ENCODE assay signal across 9 mouse cellular contexts in genomic region chr3:130923615-130923958, GRCm38 (mm10).
DNase-seq lines count a peak whose midpoint lies in the region; ATAC-seq and TF ChIP-seq lines count a peak whose summit lies in the region.
"Had no signal": no experiment of that assay in that cellular context is flagged by ENCODE, and none has a peak within 500 bp of the region (broad histone marks: within the 10 kb centered on the region; RNA-seq: fewer than 3 reads in every experiment).

No protein-coding gene starts in this region.

- H3K4me1 ChIP-seq in lung, embryonic 16.5 days (replicated peaks; ENCODE audit: control insufficient read depth, insufficient read depth, low read length): no peaks in the 10 kb centered on the region; the same call in 1 of the 2 replicates
- peaks cover 10% of the 10 kb centered on the region for H3K4me1 ChIP-seq in forebrain, embryonic 14.5 days (ENCODE audit: control insufficient read depth, insufficient read depth, low read length)
- peaks cover 29% of the 10 kb centered on the region for H3K4me1 ChIP-seq in limb, embryonic 13.5 days
- H3K4me1 ChIP-seq in stomach, postnatal 0 days (replicated peaks; ENCODE audit: control insufficient read depth, insufficient read depth): no peaks in the 10 kb centered on the region
- H3K4me1 ChIP-seq: liver, embryonic 15.5 days had no signal

- H3K4me3 ChIP-seq in lung, embryonic 16.5 days (ENCODE audit: low read length): no peak overlapping the region
- peak overlapping the region; percentile 9 for H3K4me3 ChIP-seq in forebrain, embryonic 14.5 days (ENCODE audit: low read depth, low read length)
- H3K4me3 ChIP-seq in limb, embryonic 13.5 days: peak overlapping the region; percentile 30
- no peak overlapping the region for H3K4me3 ChIP-seq in stomach, postnatal 0 days (ENCODE audit: low read depth, low read length)
- H3K4me3 ChIP-seq: liver, embryonic 15.5 days had no signal

- no peaks in the 10 kb centered on the region for H3K27me3 ChIP-seq in lung, embryonic 16.5 days (ENCODE audit: control insufficient read depth, insufficient read depth, low read depth, low read length)
- H3K27me3 ChIP-seq in forebrain, embryonic 14.5 days (replicated peaks; ENCODE audit: control insufficient read depth, insufficient read depth, low read length): no peaks in the 10 kb centered on the region
- peaks cover 18% of the 10 kb centered on the region; the same call in 1 of the 2 replicates for H3K27me3 ChIP-seq in limb, embryonic 13.5 days
- no peaks in the 10 kb centered on the region for H3K27me3 ChIP-seq in stomach, postnatal 0 days (ENCODE audit: control insufficient read depth, insufficient read depth, low read length)
- H3K27me3 ChIP-seq: liver, embryonic 15.5 days had no signal

- no peak overlapping the region for H3K9ac ChIP-seq in lung, embryonic 16.5 days (ENCODE audit: low read length)
- peak overlapping the region; percentile 45 for H3K9ac ChIP-seq in forebrain, embryonic 14.5 days (ENCODE audit: low read length)
- peak overlapping the region; percentile 50 for H3K9ac ChIP-seq in limb, embryonic 13.5 days
- H3K9ac ChIP-seq in stomach, postnatal 0 days (ENCODE audit: low read length): no peak overlapping the region
- H3K9ac ChIP-seq: liver, embryonic 15.5 days had no signal

- no peak for ATAC-seq in lung, embryonic 16.5 days (ENCODE audit: low read depth)
- peak; percentile 65; the same call in 1 of the 2 replicates for ATAC-seq in forebrain, embryonic 14.5 days
- ATAC-seq in limb, embryonic 13.5 days (ENCODE audit: low FRiP score, low read depth): no peak
- ATAC-seq in stomach, postnatal 0 days (ENCODE audit: low FRiP score, low TSS enrichment): no peak

- no peak for TF ChIP-seq CTCF in stomach, postnatal 0 days (IDR thresholded peaks at IDR 0.05; ENCODE audit: low read depth)

- H3K9me3 ChIP-seq in lung, embryonic 16.5 days (ENCODE audit: control insufficient read depth, low read length): no peaks in the 10 kb centered on the region
- H3K9me3 ChIP-seq in forebrain, embryonic 14.5 days (replicated peaks; ENCODE audit: control insufficient read depth, low read length): no peaks in the 10 kb centered on the region
- H3K9me3 ChIP-seq in limb, embryonic 13.5 days: no peaks in the 10 kb centered on the region
- no peaks in the 10 kb centered on the region for H3K9me3 ChIP-seq in stomach, postnatal 0 days (ENCODE audit: control insufficient read depth, low read length)
- H3K9me3 ChIP-seq: liver, embryonic 15.5 days had no signal

- H3K36me3 ChIP-seq in lung, embryonic 16.5 days (ENCODE audit: control insufficient read depth, insufficient read depth, low read length): no peaks in the 10 kb centered on the region
- no peaks in the 10 kb centered on the region for H3K36me3 ChIP-seq in forebrain, embryonic 14.5 days (ENCODE audit: control insufficient read depth, insufficient read depth, low read length)
- H3K36me3 ChIP-seq in limb, embryonic 13.5 days: no peaks in the 10 kb centered on the region
- no peaks in the 10 kb centered on the region for H3K36me3 ChIP-seq in stomach, postnatal 0 days (ENCODE audit: control insufficient read depth, insufficient read depth, low read length)
- H3K36me3 ChIP-seq: liver, embryonic 15.5 days had no signal

- DNase-seq in lung, postnatal 4 days: no peak
- DNase-seq in forebrain, embryonic 14.5 days (ENCODE audit: low spot score): peak; percentile 38
- no peak for DNase-seq in stomach, postnatal 0 days (ENCODE audit: low spot score)
- no peak for DNase-seq in B cell, adult 2 months
- no peak for DNase-seq in left cerebral cortex, adult 8-10 months (ENCODE audit: low spot score in 2 of 2)
- DNase-seq: cerebellum, adult 2 months had no signal

- no peak overlapping the region for H3K27ac ChIP-seq in lung, embryonic 16.5 days (ENCODE audit: low read length)
- H3K27ac ChIP-seq in forebrain, embryonic 14.5 days (ENCODE audit: low read depth, low read length): no peak overlapping the region
- H3K27ac ChIP-seq in limb, embryonic 13.5 days: no peak overlapping the region
- H3K27ac ChIP-seq in stomach, postnatal 0 days (replicated peaks): no peak overlapping the region
- H3K27ac ChIP-seq: liver, embryonic 15.5 days had no signal

- H3K4me2 ChIP-seq in lung, embryonic 16.5 days (ENCODE audit: low read depth, low read length): peak overlapping the region; percentile 32
- H3K4me2 ChIP-seq in forebrain, embryonic 14.5 days (ENCODE audit: low read length): peak overlapping the region; percentile 50
- peak overlapping the region; percentile 61 for H3K4me2 ChIP-seq in limb, embryonic 13.5 days (replicated peaks)
- peak overlapping the region; percentile 36 for H3K4me2 ChIP-seq in stomach, postnatal 0 days (replicated peaks; ENCODE audit: low read depth)
- H3K4me2 ChIP-seq: liver, embryonic 15.5 days had no signal

- WGBS in lung, embryonic 16.5 days: 29% methylated on average over 8 of the region's 8 CpGs
- WGBS in forebrain, embryonic 14.5 days: 13% methylated on average over 8 of the region's 8 CpGs
- WGBS in limb, embryonic 13.5 days: 13% methylated on average over 8 of the region's 8 CpGs
- 37% methylated on average over 8 of the region's 8 CpGs for WGBS in stomach, postnatal 0 days

- TF ChIP-seq EP300 in stomach, postnatal 0 days (optimal IDR thresholded peaks at IDR 0.05): no peak

Comparison
In these comparisons a context has a peak if more than half of its experiments do, and no peak if none do; other contexts are left out.
1. H3K4me3 ChIP-seq: peak in forebrain, embryonic 14.5 days (single experiment) and limb, embryonic 13.5 days (single experiment); none in lung, embryonic 16.5 days (single experiment) and stomach, postnatal 0 days (single experiment).
2. H3K9ac ChIP-seq: peak in forebrain, embryonic 14.5 days (single experiment) and limb, embryonic 13.5 days (single experiment); none in lung, embryonic 16.5 days (single experiment) and stomach, postnatal 0 days (single experiment).
3. Peak in every context shown above with its lines, with median percentiles within 50 percentile points of each other: H3K4me2 ChIP-seq.